Mouse (Mus musculus) heart, adult 2 months (tissue): ENCODE results near the gene Olfr228. TPM values are rescaled to one million over a fixed set of nuclear protein-coding genes. Genes with fewer than 3 reads are reported as not detected.
"Not testable (repeated sequence)": the region's sequence is repeated elsewhere in the genome, so short reads cannot be mapped to it uniquely, and the experiment has no call there.

Experiments
- DNase-seq, 2 experiments: peaks; one replicate each; pipeline ENCODE4 v3.0.0; 2021
- H3K27ac ChIP-seq: fragments of 200-600 bp; 2 replicates; pipeline ENCODE4 v1.8.1; 2022
- H3K27me3 ChIP-seq: fragments of 200-500 bp; 2 replicates; pipeline ENCODE4 v1.6.1; 2012; ENCODE audit warnings: mild to moderate bottlenecking, low read length, inconsistent platforms, mixed read lengths; ENCODE audit not compliant: control insufficient read depth, insufficient read depth
- H3K36me3 ChIP-seq: fragments of 200-500 bp; 2 replicates; pipeline ENCODE4 v1.6.1; 2012; ENCODE audit warnings: low read length, inconsistent platforms; ENCODE audit not compliant: control insufficient read depth, insufficient read depth
- H3K4me1 ChIP-seq: fragments of 200-500 bp; 2 replicates; pipeline ENCODE4 v1.6.1; 2011; ENCODE audit warnings: low read length; ENCODE audit not compliant: control insufficient read depth, insufficient read depth
- H3K4me3 ChIP-seq: fragments of 200-600 bp; 2 replicates; pipeline ENCODE4 v1.8.1; 2022
- H3K79me2 ChIP-seq: fragments of 200-500 bp; replicated peaks from 2 replicates; pipeline ENCODE4 v1.6.1; 2012; ENCODE audit warnings: mild to moderate bottlenecking, inconsistent platforms, low read length, moderate library complexity, mixed read lengths; ENCODE audit not compliant: control insufficient read depth, insufficient read depth
- H3K9ac ChIP-seq: fragments of 200-500 bp; 2 replicates; pipeline ENCODE4 v1.6.1; 2012; ENCODE audit warnings: low read depth, mild to moderate bottlenecking, control low read depth, inconsistent platforms, low read length, mixed read lengths
- CTCF ChIP-seq: fragments of 200-600 bp; IDR thresholded peaks from 2 replicates; pipeline ENCODE4 v1.8.1; 2022; ENCODE audit warnings: antibody characterized with exemption, mild to moderate bottlenecking, moderate library complexity
- EP300 ChIP-seq: fragments of 200-500 bp; IDR thresholded peaks from 2 replicates; pipeline ENCODE4 v1.6.1; 2011; ENCODE audit warnings: low read depth, low read length, control low read depth; ENCODE audit not compliant: insufficient read depth
- POLR2A ChIP-seq: fragments of 200-500 bp; IDR thresholded peaks from 2 replicates; pipeline ENCODE4 v1.6.1; 2011; ENCODE audit warnings: mild to moderate bottlenecking, low read depth, low read length, control low read depth; ENCODE audit not compliant: insufficient read depth
- WGBS: fragments of 180-500 bp; shearing (Covaris S2); methylation state at CpG from one replicate; pipeline ENCODE4 v1.1.7; 2018; 5-methylcytosine and 5-hydroxymethylcytosine counted together
- intact Hi-C: fragments of 180-260 bp; cut with DNase I; formaldehyde crosslinking; loops from one replicate; pipeline ENCODE4 v1.15.1; 2025
- long read RNA-seq: library from polyadenylated mRNA; stranded (forward); transcript quantifications from one replicate; pipeline ENCODE4 v2.0.0, GENCODE M21; 2021
- polyA plus RNA-seq: library from polyadenylated mRNA; depleted of rRNA; stranded (reverse); fragments of >200 nt; gene quantifications from 2 replicates; pipeline ENCODE4 v1.2.3, GENCODE M21; 2012; rRNA removed
- total RNA-seq, 2 experiments: library from RNA; stranded (reverse); gene quantifications; 2 replicates each; pipeline ENCODE4 v1.2.3; 2021

Gene Olfr228
- total RNA-seq (not detected), polyA plus RNA-seq (not detected in 2 replicates)
- long read RNA-seq, result 0 reads

DNA sequence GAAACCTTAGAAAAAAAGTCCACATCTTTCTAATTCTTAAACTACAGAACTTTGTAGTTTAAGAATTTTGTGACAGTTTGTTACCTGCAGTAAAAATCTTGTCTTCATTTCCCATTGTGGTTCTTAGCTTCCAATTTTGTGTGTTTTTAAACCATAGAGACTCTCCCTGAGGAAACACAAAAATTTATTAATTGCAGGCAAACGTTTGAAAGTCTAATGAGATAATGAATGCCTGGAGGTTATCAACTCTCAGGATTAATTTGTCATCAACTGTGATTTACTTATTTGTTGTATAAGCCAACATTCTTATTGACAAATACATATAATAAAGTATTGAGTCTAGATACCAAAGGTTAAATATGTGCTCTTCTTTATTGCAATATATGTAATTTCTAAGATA is at the start of gene Olfr228:
Olfr228 (minus strand) TSS at position 101 of the 400 bp plus-strand sequence.
- no peak within 1 kb of the TSS for H3K4me3 ChIP-seq
- no peak for TF ChIP-seq EP300
- no peak for TF ChIP-seq CTCF
- no peak for TF ChIP-seq POLR2A
- 24% methylated on average over 1 of the region's 1 CpGs for WGBS
- intact Hi-C loops, result no loop called here
- H3K4me1 ChIP-seq, result no peaks in the 10 kb centered on the region
- no peak for DNase-seq
- H3K79me2 ChIP-seq, result no peaks in the 10 kb centered on the region
- no peak within 1 kb of the TSS for H3K9ac ChIP-seq
- no peaks in the 10 kb centered on the region for H3K36me3 ChIP-seq
- H3K27me3 ChIP-seq, result no peaks in the 10 kb centered on the region
- no peak within 1 kb of the TSS for H3K27ac ChIP-seq

DNA sequence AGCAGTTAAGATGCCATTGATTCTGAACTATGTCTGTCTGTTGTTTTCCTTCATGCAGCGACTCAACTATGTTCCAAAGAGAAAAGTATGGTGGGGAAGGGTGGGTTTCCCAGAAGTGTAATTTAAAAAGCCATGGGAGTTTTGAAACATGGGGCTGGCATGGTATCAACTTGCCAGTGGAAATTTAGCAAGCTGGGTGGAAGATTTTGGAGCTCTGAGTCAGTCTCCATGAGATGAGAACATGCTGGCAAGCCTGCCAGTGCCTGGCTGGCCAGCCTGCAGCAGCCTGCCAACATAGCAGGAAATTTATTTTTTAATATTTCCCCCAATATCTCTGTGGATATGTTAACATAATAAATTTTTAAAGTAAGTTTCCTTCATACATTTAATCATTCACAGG is 43.8 kb upstream of the Olfr228 start:
- WGBS, result 58% methylated on average over 1 of the region's 1 CpGs
- intact Hi-C loops, result no loop called here
- no peak for DNase-seq

DNA sequence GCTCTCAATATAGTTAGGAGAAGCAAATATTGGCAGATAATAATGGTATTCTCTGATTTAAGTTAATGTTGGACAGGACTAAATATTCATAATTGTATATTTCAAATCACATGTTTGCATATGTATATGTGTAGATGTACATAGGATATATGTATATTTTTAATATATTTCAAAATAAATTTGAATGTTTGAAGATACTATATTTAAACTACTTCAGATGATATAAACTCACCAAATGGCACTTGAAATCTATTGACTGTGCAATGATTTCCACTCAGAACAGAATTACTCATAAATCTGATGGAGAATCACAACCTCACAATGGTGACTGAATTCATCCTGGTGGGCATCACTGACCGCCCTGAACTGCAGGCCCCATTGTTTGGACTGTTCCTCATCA is 21.0 kb upstream of the Olfr228 start, which contains the start of gene Olfr1076:
Olfr1076 (plus strand) TSS at position 301 of the 400 bp plus-strand sequence.
- TF ChIP-seq EP300 (no peak), POLR2A (no peak), CTCF (no peak)
- Histone ChIP-seq H3K9ac (no peak within 1 kb of the TSS), H3K27me3 (no peaks in the 10 kb centered on the region), H3K27ac (no peak within 1 kb of the TSS), H3K4me1 (no peaks in the 10 kb centered on the region), H3K4me3 (no peak within 1 kb of the TSS), H3K36me3 (no peaks in the 10 kb centered on the region), H3K79me2 (no peaks in the 10 kb centered on the region)
- WGBS, result 55% methylated on average over 1 of the region's 1 CpGs
- no peak for DNase-seq
- intact Hi-C loops, result no loop called here

More for the DNA sequence above, 43.8 kb upstream of the Olfr228 start:
- no peaks in the 10 kb centered on the region for H3K36me3 ChIP-seq
- H3K27ac ChIP-seq, result no peak overlapping the region
- H3K9ac ChIP-seq, result no peak overlapping the region
- H3K4me3 ChIP-seq, result no peak overlapping the region
- no peaks in the 10 kb centered on the region for H3K27me3 ChIP-seq
- H3K4me1 ChIP-seq, result no peaks in the 10 kb centered on the region
- H3K79me2 ChIP-seq, result no peaks in the 10 kb centered on the region
- TF ChIP-seq POLR2A, result no peak
- TF ChIP-seq CTCF, result no peak
- no peak for TF ChIP-seq EP300

DNA sequence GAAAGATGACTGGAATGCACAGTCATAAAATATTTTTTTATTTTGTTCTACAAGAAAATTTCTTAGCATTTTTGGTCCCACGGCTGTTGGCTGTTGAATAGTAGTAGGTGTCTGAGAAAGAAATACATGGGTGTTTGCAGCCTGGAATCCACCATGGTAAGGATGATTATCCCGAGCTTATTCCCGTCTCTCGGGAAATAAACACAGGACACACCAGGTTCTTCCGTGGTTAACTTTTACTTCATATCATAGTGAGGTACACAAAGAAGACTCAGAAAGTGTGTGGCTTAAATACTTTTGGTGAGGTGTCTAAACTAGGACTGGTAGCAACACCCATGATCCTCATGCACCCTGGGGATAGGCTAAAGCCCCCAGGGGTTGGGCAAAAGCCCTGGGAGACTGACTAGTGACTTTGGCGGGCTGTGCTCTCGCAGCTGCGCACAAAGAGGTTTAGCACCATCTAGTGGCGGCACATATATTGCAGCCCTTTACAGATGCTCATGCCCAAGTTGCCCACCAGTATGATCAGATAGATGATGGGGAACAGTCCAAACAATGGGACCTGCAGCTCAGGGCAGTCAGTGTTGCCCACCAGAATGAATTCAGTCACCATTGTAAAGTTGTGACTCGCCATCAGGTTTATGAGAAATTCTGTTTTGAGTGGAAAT is 22.6 kb downstream of the Olfr228 start:
- peak; percentile 21 to 42 for DNase-seq
- H3K79me2 ChIP-seq, result no peaks in the 10 kb centered on the region
- H3K27me3 ChIP-seq, result no peaks in the 10 kb centered on the region
- H3K4me1 ChIP-seq, result no peaks in the 10 kb centered on the region
- TF ChIP-seq POLR2A (no peak), CTCF (peak; percentile 87)
- no peak overlapping the region for H3K4me3 ChIP-seq
- no peaks in the 10 kb centered on the region for H3K36me3 ChIP-seq
- H3K27ac ChIP-seq, result no peak overlapping the region
- H3K9ac ChIP-seq, result no peak overlapping the region
- intact Hi-C loops, result loop anchor here (1.0 to 5.0 kb wide), 2 partner anchors 739 to 1342 kb away; no protein-coding TSS in a partner anchor
- 21% methylated on average over 10 of the region's 10 CpGs for WGBS

DNA sequence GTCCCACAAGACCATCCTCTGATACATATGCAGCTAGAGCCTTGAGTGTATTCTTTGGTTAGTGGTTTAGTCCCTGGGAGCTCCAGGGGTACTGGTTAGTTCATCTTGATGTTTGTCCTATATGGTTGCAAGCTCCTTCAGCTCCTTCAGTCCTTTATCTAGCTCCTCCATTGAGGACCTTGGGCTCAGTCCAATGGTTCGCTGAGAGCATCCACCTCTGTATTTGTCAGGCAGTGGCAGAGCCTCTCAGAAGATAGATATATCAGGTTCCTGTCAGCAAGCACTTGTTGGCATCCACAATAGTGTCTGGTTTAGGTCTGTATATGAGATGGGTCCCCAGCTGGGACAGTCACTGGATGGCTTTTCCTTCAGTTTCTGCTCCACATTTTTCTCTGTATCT is 26.8 kb downstream of the Olfr228 start:
- Histone ChIP-seq H3K4me3 (no peak overlapping the region), H3K79me2 (no peaks in the 10 kb centered on the region), H3K27ac (no peak overlapping the region), H3K27me3 (no peaks in the 10 kb centered on the region), H3K36me3 (no peaks in the 10 kb centered on the region), H3K4me1 (no peaks in the 10 kb centered on the region), H3K9ac (no peak overlapping the region)
- no peak for DNase-seq
- WGBS, result 55% methylated on average over 1 of the region's 1 CpGs
- intact Hi-C loops, result loop anchor here (5.0 kb wide), 1 partner anchor 1338 kb away; no protein-coding TSS in a partner anchor
- TF ChIP-seq CTCF, result no peak
- TF ChIP-seq EP300, result no peak

DNA sequence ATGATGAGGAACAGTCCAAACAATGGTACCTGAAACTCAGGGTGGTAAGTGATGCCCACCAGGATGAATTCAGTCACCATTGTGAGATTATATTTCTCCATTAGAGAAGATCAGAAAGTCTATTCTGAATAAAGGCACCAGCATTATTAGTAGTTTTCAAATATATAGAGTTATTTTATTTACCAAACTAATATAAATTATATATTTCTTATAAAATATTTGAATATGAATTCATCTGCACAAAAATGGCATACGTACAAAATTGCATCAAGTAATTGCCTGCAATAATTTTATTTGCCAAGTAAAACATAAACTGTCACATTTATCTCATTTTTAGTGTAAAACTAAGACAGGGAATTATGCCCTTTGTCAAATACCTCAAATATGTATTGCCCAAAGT is 31.0 kb downstream of the Olfr228 start, which contains the start of gene Olfr1066:
Olfr1066 (minus strand) TSS at position 101 of the 400 bp plus-strand sequence.
- H3K9ac ChIP-seq, result no peak within 1 kb of the TSS
- intact Hi-C loops, result no loop called here
- no peak within 1 kb of the TSS for H3K4me3 ChIP-seq
- no peaks in the 10 kb centered on the region for H3K4me1 ChIP-seq
- no peak within 1 kb of the TSS for H3K27ac ChIP-seq
- no peaks in the 10 kb centered on the region for H3K27me3 ChIP-seq
- H3K36me3 ChIP-seq, result no peaks in the 10 kb centered on the region
- WGBS, result 76% methylated on average over 1 of the region's 1 CpGs
- no peaks in the 10 kb centered on the region for H3K79me2 ChIP-seq
- DNase-seq, result no peak
- TF ChIP-seq EP300 (no peak), POLR2A (no peak), CTCF (no peak)

DNA sequence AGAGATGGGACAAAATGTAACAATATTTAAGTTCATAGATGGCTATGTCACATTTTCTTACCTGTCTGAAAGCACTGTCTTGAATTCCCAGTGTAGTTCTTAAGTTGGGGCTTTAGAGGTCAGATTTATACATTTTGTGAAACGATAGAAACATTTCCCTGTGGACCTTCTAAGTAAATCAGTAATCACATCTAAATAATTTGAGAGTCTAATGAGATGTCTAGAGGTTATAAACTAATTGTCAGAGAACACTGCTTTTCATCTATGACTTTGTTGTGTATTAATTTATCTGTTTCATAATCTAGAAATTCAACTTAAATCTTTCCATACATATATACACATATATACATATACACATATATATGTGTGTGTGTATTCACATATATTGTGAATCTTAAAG is 36.7 kb downstream of the Olfr228 start, which contains the start of gene Olfr1065:
Olfr1065 (minus strand) TSS at position 101 of the 400 bp plus-strand sequence.
- H3K9ac ChIP-seq, H3K27me3 ChIP-seq, DNase-seq, H3K36me3 ChIP-seq, H3K27ac ChIP-seq, H3K4me1 ChIP-seq, intact Hi-C loops, H3K79me2 ChIP-seq, H3K4me3 ChIP-seq: not testable (repeated sequence)
- 33% methylated on average over 1 of the region's 1 CpGs for WGBS

DNA sequence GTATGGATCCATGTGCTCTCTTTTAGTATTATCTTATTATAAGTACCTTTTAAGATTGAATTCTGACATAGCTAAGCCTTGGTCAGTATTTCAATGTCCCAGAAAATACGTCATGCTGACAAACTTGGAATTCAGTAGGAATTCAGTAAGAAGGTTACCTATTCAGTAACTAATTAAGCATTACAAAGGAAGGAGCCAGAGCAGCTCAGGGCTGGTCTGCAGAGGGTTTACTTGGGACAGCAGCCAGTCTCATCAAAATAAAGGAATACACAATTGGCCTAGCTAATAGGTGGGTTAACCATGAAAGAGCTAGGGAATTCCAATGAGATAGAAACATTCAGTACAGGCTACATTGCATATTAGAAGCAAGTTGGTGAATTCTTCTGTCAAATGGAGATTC is 45.1 kb downstream of the Olfr228 start:
- H3K4me3 ChIP-seq, H3K79me2 ChIP-seq, H3K27me3 ChIP-seq, H3K9ac ChIP-seq, H3K27ac ChIP-seq, intact Hi-C loops, H3K4me1 ChIP-seq, DNase-seq, H3K36me3 ChIP-seq: not testable (repeated sequence)
- 69% methylated on average over 1 of the region's 1 CpGs for WGBS
